Mouse (Mus musculus) limb, embryonic 13.5 days (tissue): ENCODE measurements around the gene Ccdc51. TPM values are rescaled to one million over a fixed set of nuclear protein-coding genes. Genes with fewer than 3 reads are reported as not detected.

Experiments
- ATAC-seq: fragments of 200-750 bp; cut with Nextera tagmentation; 2 replicates; pipeline ENCODE4 v1.8.0; 2017; ENCODE audit warnings: low read depth, moderate number of reproducible peaks, moderate TSS enrichment; ENCODE audit not compliant: low FRiP score
- H3K27ac ChIP-seq: fragments of 300-500 bp; sonication (generic); 2 replicates; pipeline ENCODE4 v1.5.1; 2015; ENCODE audit warnings: inconsistent platforms, mild to moderate bottlenecking, moderate library complexity
- H3K27me3 ChIP-seq: fragments of 300-500 bp; sonication (generic); 2 replicates; pipeline ENCODE4 v1.6.1; 2015; ENCODE audit warnings: mild to moderate bottlenecking, inconsistent platforms
- H3K36me3 ChIP-seq: fragments of 300-500 bp; sonication (generic); 2 replicates; pipeline ENCODE4 v1.6.1; 2015; ENCODE audit warnings: inconsistent platforms, mild to moderate bottlenecking, moderate library complexity
- H3K4me1 ChIP-seq: fragments of 300-500 bp; sonication (generic); 2 replicates; pipeline ENCODE4 v1.6.1; 2015; ENCODE audit warnings: inconsistent platforms
- H3K4me2 ChIP-seq: fragments of 300-500 bp; sonication (generic); replicated peaks from 2 replicates; pipeline ENCODE4 v1.6.1; 2015; ENCODE audit warnings: inconsistent platforms, mild to moderate bottlenecking, moderate library complexity
- H3K4me3 ChIP-seq: fragments of 300-500 bp; sonication (generic); 2 replicates; pipeline ENCODE4 v1.5.1; 2015; ENCODE audit warnings: moderate library complexity, mild to moderate bottlenecking, inconsistent platforms
- H3K9ac ChIP-seq: fragments of 300-500 bp; sonication (generic); 2 replicates; pipeline ENCODE4 v1.6.1; 2015; ENCODE audit warnings: mild to moderate bottlenecking, inconsistent platforms
- H3K9me3 ChIP-seq: fragments of 300-500 bp; sonication (generic); 2 replicates; pipeline ENCODE4 v1.6.1; 2016; ENCODE audit warnings: inconsistent platforms
- WGBS: fragments of 180-500 bp; shearing (Covaris S2); methylation state at CpG from one replicate; pipeline ENCODE4 v1.1.7; 2015; 5-methylcytosine and 5-hydroxymethylcytosine counted together
- polyA plus RNA-seq: library from polyadenylated mRNA; unstranded; fragments of >200 nt; fragmentation: Nextera tagmentation; extraction: Ambion mirVana; gene quantifications from 2 replicates; pipeline ENCODE4 v1.2.1, GENCODE M21; 2015

Gene Ccdc51
- polyA plus RNA-seq, result 13.4 and 14.2 TPM in 2 replicates

DNA sequence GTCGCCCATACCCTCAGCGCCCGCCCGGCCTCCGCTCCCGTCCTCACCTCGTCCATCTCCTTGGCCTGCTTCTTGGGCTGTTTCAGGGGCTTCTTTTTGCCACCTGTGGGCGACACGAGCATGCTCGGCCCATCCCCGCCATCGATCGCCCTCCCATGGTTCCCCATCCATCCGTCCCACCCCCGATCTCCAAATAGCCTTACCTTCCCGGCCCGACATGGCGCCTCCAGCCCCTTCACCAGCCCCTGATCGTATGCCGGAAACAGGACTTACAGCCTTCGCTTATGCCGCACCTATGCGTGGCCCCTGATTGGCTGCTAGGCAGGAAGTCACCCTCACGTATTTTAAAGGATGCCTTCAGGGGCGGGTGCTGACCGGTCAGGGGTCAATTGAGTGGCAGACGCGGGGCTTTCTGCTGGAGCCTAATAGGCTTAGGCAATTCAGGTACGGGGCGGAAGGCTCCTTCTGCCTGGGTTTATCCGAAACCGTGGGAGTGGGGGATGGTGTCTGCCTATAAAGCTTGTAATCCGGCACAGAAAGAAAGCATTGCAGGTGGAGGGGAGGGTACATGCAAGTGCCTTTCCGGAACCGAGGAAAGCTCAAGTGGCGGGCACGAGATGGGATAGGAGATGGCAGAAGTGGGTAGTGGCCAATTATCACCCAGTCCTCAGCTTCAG lies at the start of gene Ccdc51, which contains the start of gene Tma7:
Gene Ccdc51, plus strand, starts transcription at position 370 of the 677 bp plus-strand sequence.
Gene Tma7, minus strand, starts transcription at position 464 of the 677 bp plus-strand sequence.
- ATAC-seq, result peak; percentile 96
- peak within 1 kb of the TSS; percentile 85 for H3K4me2 ChIP-seq
- H3K9ac ChIP-seq, result peak within 1 kb of the TSS; percentile 91
- H3K4me3 ChIP-seq, result peak within 1 kb of the TSS; percentile 81
- H3K4me1 ChIP-seq, result peaks cover 17% of the 10 kb centered on the region
- H3K9me3 ChIP-seq, result no peaks in the 10 kb centered on the region
- no peaks in the 10 kb centered on the region for H3K27me3 ChIP-seq
- H3K27ac ChIP-seq, result peak within 1 kb of the TSS; percentile 48; the same call in 1 of the 2 replicates
- H3K36me3 ChIP-seq, result peaks cover 25% of the 10 kb centered on the region
- under 1% methylated on average over 37 of the region's 37 CpGs for WGBS

DNA sequence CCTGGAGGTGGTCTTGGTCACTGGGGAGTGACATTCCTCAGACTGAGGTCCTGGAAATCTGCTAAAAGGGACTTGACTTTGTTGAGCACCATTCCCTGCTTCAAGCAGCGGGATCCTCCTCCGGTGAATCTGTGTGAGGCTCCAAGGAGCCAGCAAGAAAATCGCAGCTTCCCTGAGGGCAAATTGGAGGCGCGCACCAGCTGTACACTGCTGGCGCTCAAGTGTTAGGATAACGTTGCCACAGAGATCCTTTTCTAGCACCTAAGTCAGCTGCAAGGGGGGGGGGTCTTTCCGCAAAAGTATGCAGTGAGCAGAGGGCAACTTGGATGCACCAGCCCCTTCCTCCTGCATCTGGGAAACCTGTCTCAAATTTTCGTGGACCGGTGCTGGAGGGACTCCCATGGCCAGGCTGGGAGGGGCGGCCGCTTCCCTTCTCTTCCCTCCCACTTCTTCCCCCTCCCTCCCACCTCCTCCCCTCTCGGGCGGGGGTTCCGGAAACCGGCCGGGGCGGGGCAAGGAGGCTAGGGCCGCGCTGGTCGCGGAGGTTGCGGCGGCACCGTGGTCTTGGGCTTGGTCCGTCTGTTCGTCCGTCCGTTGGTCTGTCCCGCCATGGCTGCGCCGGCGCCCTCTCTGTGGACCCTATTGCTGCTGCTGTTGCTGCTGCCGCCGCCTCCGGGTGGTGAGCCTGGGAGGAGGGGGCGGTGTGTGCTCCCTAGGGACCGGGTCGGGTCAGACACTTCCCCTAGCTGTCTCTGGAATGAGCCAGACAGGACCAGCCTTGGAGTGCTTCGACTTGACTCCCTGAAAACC lies 44.0 kb upstream of the Ccdc51 start, which contains the start of gene Shisa5:
Gene Shisa5, plus strand, starts transcription at position 480 of the 810 bp plus-strand sequence.
- Histone ChIP-seq H3K27ac (peak within 1 kb of the TSS; percentile 39), H3K4me2 (peak within 1 kb of the TSS; percentile 79), H3K36me3 (no peaks in the 10 kb centered on the region), H3K9ac (peak within 1 kb of the TSS; percentile 79), H3K4me1 (peaks cover 31% of the 10 kb centered on the region), H3K27me3 (no peaks in the 10 kb centered on the region), H3K4me3 (peak within 1 kb of the TSS; percentile 63), H3K9me3 (no peaks in the 10 kb centered on the region)
- ATAC-seq, result peak; percentile 91
- WGBS, result under 1% methylated on average over 34 of the region's 40 CpGs

DNA sequence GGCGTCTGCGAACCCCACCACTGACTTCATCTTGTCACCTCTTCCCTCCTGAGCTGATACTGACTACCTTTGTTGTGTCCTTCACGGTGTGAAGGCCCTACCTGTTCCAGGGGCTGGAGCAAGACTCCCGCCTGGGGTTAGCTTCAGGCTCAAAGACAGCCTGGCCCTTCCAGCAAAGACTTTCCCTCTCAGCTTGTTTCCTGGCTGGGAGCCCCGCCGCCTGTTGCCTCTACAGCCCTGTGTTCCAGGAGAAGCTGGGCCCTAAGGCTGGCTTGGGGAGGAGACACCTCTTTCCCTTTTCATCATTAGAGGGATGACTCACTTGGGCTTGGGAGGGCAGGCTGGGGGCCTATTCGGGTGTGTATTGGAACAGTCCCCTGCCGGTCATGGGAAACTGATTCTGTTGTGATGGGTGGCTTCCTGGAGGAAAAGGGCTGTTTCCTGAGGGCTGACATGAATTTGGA lies 43.4 kb upstream of the Ccdc51 start:
- Histone ChIP-seq H3K9me3 (no peaks in the 10 kb centered on the region), H3K27ac (peak overlapping the region; percentile 39)
- ATAC-seq, result no peak

DNA sequence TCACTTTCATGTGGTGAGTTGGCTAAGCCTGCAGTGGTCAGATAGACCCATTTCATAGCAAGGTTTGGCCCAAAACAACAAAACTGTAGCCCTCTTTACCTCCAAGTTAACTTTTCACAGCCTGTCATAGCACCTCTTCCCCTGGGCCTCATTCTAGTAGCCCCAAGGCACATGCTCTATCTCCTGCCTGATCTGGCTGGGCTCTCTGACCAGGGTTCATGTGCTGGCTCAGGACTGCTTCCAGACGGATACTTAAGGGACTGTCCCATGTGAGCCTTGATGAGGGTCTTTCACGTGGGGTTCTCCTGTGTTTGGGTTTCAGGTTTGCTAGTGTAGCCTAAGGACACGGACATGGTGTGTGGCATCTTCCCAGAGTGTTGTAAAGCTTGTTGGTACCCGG lies 42.6 kb upstream of the Ccdc51 start:
- WGBS, result 76% methylated on average over 4 of the region's 4 CpGs
- Histone ChIP-seq H3K36me3 (peaks cover 2% of the 10 kb centered on the region; the same call in 1 of the 2 replicates), H3K27ac (no peak overlapping the region), H3K9me3 (no peaks in the 10 kb centered on the region), H3K4me3 (peak overlapping the region; percentile 63), H3K4me2 (peak overlapping the region; percentile 79), H3K27me3 (no peaks in the 10 kb centered on the region), H3K4me1 (peaks cover 31% of the 10 kb centered on the region), H3K9ac (no peak overlapping the region)
- ATAC-seq, result no peak

More for the DNA sequence above, 43.4 kb upstream of the Ccdc51 start:
- Histone ChIP-seq H3K9ac (peak overlapping the region; percentile 79), H3K4me3 (peak overlapping the region; percentile 63), H3K27me3 (no peaks in the 10 kb centered on the region), H3K4me2 (peak overlapping the region; percentile 79), H3K36me3 (0 out of 2 replicates have a peak, but pooled peaks cover 2% of the 10 kb centered on the region), H3K4me1 (peaks cover 31% of the 10 kb centered on the region)
- 19% methylated on average over 8 of the region's 8 CpGs for WGBS

DNA sequence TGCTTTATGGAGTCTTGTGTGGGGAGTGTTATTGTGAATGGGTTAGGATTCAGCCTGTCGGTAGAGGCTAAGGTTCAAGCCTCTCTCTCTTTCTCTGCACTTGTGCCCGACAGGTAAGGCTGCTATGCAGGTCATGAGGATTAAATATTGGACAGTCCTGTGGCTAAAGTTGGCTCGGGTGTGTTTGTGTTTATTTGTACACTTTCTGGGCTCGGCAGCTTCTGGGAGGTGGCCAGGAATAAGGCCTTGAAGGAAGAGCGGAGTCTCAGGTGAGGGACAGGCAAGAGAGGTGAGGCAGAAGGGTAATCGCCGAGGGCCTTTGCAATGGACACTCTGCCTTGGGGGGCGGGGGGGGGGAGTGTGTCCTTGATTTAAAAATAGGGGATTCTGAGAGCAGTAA lies 42.1 kb upstream of the Ccdc51 start:
- ATAC-seq, result no peak
- 87% methylated on average over 8 of the region's 8 CpGs for WGBS
- H3K27me3 ChIP-seq, result no peaks in the 10 kb centered on the region
- H3K4me3 ChIP-seq, result no peak overlapping the region
- H3K9ac ChIP-seq, result peak overlapping the region; percentile 50; the same call in 1 of the 2 replicates
- peaks cover 31% of the 10 kb centered on the region for H3K4me1 ChIP-seq
- peaks cover 2% of the 10 kb centered on the region; the same call in 1 of the 2 replicates for H3K36me3 ChIP-seq
- H3K4me2 ChIP-seq, result peak overlapping the region; percentile 27; the same call in 1 of the 2 replicates
- H3K27ac ChIP-seq, result no peak overlapping the region
- H3K9me3 ChIP-seq, result no peaks in the 10 kb centered on the region

DNA sequence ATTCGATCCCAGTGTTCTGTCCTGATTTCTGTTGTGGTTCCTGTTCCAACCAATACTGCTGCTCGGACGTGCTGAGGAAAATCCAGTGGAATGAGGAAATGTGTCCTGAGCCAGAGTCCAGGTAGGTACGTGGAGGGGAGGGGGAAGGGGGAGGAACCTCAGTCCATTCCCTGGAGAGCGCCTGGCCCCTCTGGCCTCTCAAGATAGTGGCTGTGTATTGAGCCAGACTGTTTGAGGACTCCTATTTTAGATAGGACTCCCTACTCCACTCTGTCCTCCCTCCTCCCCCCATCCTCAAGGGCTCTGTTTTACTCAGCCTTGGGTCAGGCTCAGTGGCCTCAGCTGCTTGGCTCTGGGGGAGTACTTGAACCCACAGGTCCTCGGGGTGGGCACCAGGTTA lies 41.4 kb upstream of the Ccdc51 start:
- peak overlapping the region; percentile 50; the same call in 1 of the 2 replicates for H3K9ac ChIP-seq
- no peak for ATAC-seq
- WGBS, result 78% methylated on average over 6 of the region's 6 CpGs

DNA sequence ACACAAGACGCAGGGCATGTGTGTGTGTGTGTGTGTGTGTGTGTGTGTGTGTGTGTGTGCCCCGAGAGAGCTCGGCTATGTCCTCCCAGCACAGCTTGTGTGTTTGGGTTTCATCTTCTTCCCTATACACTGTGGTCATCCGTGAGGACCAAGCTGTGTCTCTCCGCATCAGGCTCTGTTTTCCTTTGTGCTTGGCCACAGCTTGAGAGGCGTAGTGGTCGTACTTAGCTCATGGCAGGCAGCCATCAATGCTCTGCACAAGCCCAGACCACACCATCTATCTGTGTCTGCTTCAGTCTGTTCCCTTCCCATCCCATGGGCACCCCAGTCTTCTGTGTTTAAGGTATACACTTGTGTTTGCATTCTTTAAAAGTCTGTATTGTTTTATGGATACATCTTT lies 40.9 kb upstream of the Ccdc51 start:
- 82% methylated on average over 7 of the region's 7 CpGs for WGBS
- H3K36me3 ChIP-seq, result peaks cover 2% of the 10 kb centered on the region
- no peak for ATAC-seq
- H3K27ac ChIP-seq, result no peak overlapping the region
- peaks cover 31% of the 10 kb centered on the region for H3K4me1 ChIP-seq
- H3K9me3 ChIP-seq, result no peaks in the 10 kb centered on the region
- H3K4me2 ChIP-seq, result peak overlapping the region; percentile 27; the same call in 1 of the 2 replicates
- H3K4me3 ChIP-seq, result no peak overlapping the region
- no peaks in the 10 kb centered on the region for H3K27me3 ChIP-seq
- H3K9ac ChIP-seq, result no peak overlapping the region

More for the DNA sequence above, 41.4 kb upstream of the Ccdc51 start:
- Histone ChIP-seq H3K27me3 (no peaks in the 10 kb centered on the region), H3K4me1 (peaks cover 31% of the 10 kb centered on the region), H3K4me3 (no peak overlapping the region), H3K9me3 (no peaks in the 10 kb centered on the region), H3K36me3 (peaks cover 2% of the 10 kb centered on the region; the same call in 1 of the 2 replicates), H3K27ac (no peak overlapping the region), H3K4me2 (peak overlapping the region; percentile 27; the same call in 1 of the 2 replicates)

DNA sequence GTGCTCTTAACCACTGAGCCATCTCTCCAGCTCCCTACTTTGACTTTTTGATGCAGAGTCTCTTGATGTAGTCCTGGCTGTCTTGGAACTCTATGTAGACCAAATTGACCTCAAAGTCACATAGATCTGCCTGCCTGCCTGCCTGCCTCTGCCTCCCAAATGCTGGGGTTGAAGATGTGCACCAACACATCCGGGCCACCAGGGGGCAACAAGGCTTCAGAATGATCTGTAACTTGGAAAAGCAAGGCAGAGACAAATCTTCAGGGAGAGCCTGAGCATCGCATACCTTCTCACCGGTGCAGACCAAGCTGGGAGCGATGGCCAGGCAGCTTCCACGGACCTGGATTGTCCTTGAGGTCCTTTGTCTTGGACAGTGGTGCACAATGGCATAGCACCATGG lies 36.0 kb upstream of the Ccdc51 start:
- 42% methylated on average over 5 of the region's 5 CpGs for WGBS
- Histone ChIP-seq H3K9me3 (no peaks in the 10 kb centered on the region), H3K27ac (no peak overlapping the region), H3K4me1 (no peaks in the 10 kb centered on the region), H3K27me3 (no peaks in the 10 kb centered on the region), H3K36me3 (peaks cover 26% of the 10 kb centered on the region), H3K4me3 (no peak overlapping the region), H3K4me2 (no peak overlapping the region), H3K9ac (no peak overlapping the region)
- ATAC-seq, result no peak

DNA sequence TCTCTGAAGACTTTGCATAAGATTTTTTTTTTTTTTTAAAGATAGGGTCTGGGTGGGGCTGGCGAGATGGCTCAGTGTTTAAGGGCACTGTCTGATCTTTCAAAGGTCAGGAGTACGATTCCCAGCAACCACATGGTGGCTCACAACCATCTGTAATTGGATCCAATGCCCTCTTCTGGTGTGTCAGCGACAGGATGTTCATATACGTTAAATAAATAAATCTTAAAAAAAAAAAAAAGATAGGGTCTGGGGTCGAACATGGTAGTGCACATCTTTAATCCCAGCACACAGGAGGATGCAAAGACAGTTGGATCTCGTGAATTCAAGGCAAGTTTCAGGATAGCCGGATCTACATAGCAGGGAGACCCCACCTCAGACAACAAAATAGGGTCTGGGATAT lies 33.0 kb upstream of the Ccdc51 start:
- H3K36me3 ChIP-seq, result peaks cover 40% of the 10 kb centered on the region
- no peak overlapping the region for H3K9ac ChIP-seq
- H3K4me2 ChIP-seq, result no peak overlapping the region
- 82% methylated on average over 7 of the region's 7 CpGs for WGBS
- H3K9me3 ChIP-seq, result no peaks in the 10 kb centered on the region
- ATAC-seq, result no peak
- H3K4me1 ChIP-seq, result peaks cover 1% of the 10 kb centered on the region; the same call in 1 of the 2 replicates
- H3K4me3 ChIP-seq, result no peak overlapping the region
- H3K27ac ChIP-seq, result no peak overlapping the region
- no peaks in the 10 kb centered on the region for H3K27me3 ChIP-seq

DNA sequence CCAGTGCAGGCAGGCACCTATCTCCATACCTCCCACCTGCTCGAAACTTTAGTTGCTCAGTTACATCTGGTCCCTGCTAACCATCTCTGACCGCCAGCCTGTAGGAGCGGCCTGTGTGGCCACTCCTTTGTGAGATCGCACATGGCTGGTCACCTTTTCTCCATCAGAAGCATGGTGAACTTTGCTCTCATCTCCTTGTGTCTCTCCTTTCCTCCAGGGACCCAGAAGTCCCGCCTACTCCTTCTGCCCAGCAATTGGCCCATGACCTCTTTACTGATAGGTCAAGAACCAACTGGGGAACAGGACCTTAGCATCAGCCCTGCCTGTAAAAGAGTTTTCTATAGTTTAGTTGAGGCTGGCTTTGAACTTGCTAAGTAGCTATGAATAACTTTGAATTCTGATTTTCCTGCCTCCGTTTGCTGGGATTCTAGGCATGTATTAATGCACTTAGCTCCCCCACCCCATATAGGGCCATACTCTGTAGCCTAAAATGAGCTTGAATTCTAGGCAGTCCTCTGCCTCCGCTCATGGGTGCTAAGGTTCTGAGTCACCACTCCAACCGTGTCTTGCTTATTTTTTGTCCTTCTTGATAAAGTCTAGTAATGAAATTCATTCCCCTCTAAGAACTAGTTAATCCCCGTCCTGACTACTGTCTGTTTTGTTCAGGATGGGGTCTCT lies 32.2 kb upstream of the Ccdc51 start:
- Histone ChIP-seq H3K36me3 (peaks cover 40% of the 10 kb centered on the region), H3K9me3 (no peaks in the 10 kb centered on the region), H3K27me3 (no peaks in the 10 kb centered on the region), H3K27ac (no peak overlapping the region), H3K4me1 (peaks cover 6% of the 10 kb centered on the region), H3K9ac (no peak overlapping the region), H3K4me2 (no peak overlapping the region), H3K4me3 (no peak overlapping the region)
- ATAC-seq, result no peak
- WGBS, result 81% methylated on average over 9 of the region's 9 CpGs

DNA sequence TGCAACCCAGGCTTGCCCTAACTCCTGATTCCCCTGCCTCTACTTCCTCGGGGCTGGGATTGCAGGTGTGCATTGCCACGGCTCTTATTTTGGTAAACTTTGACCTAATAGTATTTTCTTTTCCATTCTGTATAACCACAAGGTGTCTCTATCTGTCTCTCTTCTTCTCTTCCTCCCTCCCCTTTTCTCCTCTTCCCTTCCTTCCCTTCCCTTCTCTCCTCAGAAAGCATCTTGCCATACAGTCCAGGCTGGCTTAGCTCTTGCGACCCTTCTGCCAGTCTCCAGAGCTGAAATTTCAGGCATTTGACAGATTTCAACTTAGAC lies 31.7 kb upstream of the Ccdc51 start:
- Histone ChIP-seq H3K4me3 (no peak overlapping the region), H3K4me1 (peaks cover 6% of the 10 kb centered on the region), H3K27me3 (no peaks in the 10 kb centered on the region), H3K9me3 (no peaks in the 10 kb centered on the region), H3K9ac (no peak overlapping the region), H3K27ac (no peak overlapping the region), H3K36me3 (peaks cover 40% of the 10 kb centered on the region), H3K4me2 (no peak overlapping the region)
- no peak for ATAC-seq
- WGBS, result 90% methylated on average over 3 of the region's 3 CpGs
